Mouse (Mus musculus) gastrocnemius, adult 8-10 months (tissue): ENCODE results near the gene Kras. TPM values are rescaled to one million over a fixed set of nuclear protein-coding genes. Genes with fewer than 3 reads are reported as not detected.

Experiments
- DNase-seq, 2 experiments: peaks; one replicate each; pipeline ENCODE4 v3.0.0; 2022; ENCODE audit warnings: low spot score in 2 of 2
- total RNA-seq, 4 experiments: library from RNA; stranded (reverse); gene quantifications; 2 replicates each; pipeline ENCODE4 v1.2.4; 2022

The Kras gene
- total RNA-seq, 4 experiments from 2014 or later, result 11.7 to 23.7 (median 13.9) TPM

DNA sequence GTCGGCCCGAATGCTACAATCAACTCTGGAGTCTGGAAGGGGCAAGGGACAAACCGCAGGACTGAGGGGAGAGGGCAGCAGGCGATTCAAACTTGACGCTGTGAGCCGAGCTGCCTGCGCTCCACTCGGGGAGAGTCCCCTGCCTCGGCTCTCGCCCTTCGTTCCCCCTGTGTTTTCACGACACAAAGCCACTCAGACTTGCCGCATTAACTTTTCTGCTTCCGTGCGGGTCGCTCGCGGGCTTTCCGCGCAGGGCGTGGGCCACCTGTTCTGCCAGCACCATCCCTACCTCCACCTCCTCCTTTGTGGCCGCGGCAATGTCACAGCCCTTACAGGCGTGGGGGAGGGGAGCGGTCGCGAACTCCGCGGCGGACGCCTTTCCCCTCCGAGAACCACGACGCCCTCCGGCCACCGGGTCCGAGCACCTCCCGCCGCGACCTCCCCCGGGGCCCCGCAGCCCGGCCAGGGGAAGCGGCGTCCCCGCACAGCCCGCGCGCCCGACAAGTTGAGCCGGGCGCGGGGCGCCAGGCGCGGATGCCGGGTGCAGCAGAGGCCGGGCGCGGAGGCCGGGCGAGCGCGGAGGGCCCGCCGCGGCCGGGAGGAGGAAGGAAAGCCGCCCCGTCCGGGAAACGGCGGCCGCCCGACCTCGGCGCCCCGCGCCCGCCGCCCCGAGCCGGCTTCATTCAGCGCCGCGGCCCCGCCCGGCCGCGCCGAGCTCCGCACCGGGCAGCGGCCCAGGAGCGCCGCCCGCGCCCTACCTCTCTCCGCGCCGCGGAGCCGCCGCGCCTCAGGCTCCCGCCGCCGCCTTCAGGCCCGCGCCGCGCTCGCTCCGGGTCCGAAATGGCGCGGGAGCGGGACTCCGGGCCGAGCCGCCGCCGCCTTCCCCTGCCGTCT, 501 bp downstream of the Kras start:
- peak in 1 of 2 experiments; percentile 15 for DNase-seq

GRCm38 (mm10) chr6:145247886-145248285, 2.2 kb downstream of the Kras start:
- DNase-seq, result no peak

DNA sequence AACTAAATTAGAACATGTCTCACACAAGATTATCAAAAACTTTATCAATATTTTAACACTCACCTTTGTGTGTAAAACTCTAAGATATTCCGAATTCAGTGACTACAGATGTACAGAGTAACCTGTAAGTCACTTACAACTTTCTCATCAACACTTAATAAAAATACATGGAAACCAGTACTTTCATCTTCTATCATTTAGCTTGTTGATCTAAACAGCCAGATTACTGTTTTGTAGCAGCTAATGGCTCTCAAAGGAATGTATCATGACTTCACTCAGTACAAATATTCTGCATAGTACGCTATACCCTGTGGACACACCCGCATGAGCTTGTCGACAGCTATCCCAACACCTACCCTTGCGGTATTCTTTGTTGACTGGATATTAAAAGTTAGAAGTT, 3.2 kb downstream of the Kras start:
- DNase-seq, result no peak

- no peak for DNase-seq
These were observed 7.5 kb downstream of the Kras start for GRCm38 (mm10) chr6:145242521-145242920.

DNA sequence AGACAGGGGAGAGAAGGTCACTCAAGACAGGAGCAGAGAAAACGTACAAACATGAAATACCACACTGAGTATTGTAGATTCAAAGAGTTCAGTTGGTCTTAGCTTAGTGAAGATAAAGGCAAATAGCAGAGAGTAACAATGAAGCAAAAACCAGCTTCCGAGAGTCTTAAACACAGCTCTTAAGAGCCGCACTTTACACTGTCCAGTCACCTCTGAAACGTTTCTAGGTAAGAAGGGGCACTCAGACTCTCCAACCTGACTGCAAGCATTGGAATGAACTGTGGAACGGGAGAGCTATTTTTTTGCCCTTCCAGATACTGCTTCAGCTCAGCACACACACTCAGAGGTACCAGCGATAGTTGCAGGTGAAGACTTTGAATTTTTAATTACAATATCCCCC, 9.8 kb downstream of the Kras start:
- no peak for DNase-seq

DNA sequence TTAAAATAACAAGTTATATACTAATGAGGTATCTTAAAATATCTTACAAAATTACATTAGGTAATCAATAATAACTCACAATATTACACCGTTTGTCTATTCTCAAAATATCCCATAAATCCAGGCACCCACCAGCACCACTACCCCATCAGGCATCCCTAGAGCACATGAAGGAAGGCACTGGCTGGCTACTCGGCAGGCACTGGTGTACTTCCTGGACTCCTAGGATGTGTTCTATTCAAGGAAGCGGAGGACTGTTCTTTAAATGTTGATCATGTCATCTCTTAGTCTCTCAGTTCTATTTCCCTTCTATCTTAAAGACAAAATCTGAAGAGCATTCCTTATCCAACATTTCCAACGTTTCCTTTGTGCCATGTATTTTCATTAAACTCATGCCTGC, 12.9 kb downstream of the Kras start:
- DNase-seq, result no peak

DNA sequence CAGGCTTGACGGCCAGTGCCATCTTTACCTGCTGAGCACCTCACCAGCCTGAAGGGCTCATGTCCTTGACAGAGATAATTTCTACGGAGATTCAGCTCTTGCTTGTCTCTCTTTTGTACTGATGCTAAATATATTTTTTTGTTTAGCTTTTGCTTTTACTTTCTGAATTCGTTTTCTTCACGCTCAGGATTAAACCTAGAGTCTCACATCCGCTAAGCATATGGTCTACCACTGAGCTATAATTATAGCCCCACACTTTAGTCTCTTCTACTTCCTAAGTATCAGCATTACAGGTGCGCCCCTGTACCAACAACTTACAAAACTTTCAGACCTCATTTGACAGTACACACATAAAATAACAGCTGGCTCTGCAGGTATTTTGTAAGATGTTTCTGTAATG, 14.7 kb downstream of the Kras start:
- no peak for DNase-seq

GRCm38 (mm10) chr6:145234391-145234790, 15.6 kb downstream of the Kras start:
- no peak for DNase-seq

GRCm38 (mm10) chr6:145226296-145226695, 23.7 kb downstream of the Kras start:
- DNase-seq, result no peak

DNA sequence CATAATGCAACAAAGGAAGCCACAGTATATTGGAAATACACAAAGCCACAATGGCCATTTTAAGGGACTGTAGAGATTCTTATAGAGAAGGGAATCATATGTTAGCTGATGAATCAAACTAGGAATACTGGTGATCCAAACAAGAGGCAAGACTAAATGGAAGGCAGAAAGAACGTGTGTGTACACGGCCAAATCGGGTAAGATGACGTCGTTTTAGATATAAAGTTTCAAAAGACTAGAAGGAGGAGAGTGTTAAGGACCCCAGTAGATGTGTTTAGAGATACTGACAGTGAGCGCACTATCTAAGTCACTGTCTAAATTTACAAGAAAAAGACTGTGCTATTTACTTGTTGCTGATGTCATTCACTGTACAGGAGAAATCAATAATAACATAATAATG, 25.8 kb downstream of the Kras start:
- DNase-seq, result no peak

DNA sequence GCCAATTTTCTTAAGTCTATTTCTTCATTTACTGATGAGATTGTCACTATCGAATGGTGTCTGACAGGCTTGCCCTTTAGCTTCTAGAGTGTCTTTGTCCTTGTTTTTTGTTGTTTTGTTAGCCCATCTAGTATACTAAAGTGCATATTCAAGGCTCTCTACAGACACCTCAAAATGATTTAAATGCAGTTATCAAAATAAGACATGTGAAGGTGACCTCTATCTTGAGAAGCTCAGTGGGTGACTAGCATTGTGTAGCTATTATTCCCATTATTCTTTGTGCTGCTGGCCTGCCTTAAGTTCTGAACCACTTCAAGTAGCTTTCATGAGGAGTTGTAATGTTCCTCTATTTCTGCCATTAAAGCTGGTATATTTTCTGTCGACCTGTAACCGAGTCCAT, 34.2 kb downstream of the Kras start:
- DNase-seq, result no peak

- DNase-seq, result no peak
These were observed 36.1 kb downstream of the Kras start for GRCm38 (mm10) chr6:145213916-145214315.

GRCm38 (mm10) chr6:145211376-145212305, 38.4 kb downstream of the Kras start:
- DNase-seq, result no peak

- DNase-seq, result peak; percentile 98 to 99
These were observed 39.2 kb downstream of the Kras start, which contains the start of the genes Casc1 and Etfrf1 for GRCm38 (mm10) chr6:145210816-145211338. Gene Casc1, minus strand, starts transcription at chr6:145211005. Gene Etfrf1, plus strand, starts transcription at chr6:145211134.

GRCm38 (mm10) chr6:145210056-145210680, 39.9 kb downstream of the Kras start:
- DNase-seq, result no peak

DNA sequence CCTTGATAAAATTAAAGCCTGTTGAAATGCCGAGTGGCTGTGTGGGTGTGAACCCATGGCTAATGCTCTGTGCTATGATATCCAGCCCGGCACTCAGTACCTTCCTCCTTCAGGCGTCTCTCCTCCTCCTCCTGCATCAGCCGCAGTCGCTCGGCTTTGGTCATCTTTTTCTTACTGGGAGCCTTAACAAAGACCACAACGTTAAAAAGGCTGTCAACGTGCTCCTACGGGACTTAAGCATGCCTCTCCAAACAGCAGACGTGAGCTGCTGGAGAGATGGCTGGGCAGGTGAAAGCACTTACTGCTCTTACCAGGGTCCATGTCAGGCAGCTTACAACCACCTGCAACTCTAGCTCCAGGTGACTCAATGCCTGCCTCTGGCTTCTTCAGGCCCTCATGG, 44.9 kb downstream of the Kras start:
- DNase-seq, result no peak

DNA sequence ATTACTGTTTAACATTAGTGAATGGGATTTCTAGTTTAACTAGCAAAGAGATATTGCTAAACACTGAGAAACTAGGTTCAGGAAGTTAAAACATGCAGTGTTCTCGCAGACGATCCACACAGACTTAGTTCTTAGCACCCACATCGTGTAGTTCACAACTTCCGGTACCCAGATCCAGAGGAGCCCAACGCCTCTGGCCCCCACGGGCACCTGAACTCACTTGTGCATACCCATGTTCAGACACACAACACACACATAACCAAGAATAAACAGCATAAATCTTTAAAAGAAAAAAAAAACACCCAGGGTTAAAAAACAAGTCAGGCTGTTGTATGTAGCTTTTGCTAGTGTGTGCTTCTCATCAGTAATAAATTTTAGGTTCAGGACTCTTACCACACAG, 45.6 kb downstream of the Kras start:
- no peak for DNase-seq

GRCm38 (mm10) chr6:145202432-145203125, 47.5 kb downstream of the Kras start:
- no peak for DNase-seq

DNA sequence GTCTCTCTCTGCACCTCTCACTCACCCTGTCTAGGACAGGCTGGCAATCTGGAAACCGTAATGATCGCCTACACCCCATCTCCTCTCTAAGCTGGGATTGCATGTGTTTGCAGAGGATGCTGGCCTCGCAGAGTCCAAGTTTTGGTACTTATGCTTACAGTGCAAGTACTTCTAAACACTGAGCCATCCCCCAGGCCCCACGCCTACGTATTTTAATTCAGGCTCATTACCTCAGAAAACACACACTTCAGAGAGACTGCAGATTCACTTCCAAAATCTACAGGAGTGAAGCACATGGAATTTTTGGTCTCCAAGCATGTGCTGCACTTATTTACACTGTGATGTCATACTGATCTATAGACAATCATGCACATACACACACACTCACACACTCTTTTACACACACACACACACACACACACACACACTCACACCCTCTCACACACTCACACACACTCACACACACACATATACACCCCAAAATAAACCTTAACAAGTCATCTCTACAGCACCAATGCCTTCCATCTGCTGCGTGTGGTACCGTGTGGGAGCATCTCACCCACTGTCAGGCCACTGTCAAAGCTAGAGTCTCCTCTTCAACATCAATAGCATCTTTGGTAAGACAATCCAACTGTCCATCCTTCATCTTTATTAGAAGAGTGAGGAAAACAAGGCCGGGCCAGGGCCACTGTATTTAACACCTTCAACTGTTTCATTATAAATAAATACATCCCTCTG, 51.9 kb downstream of the Kras start:
- no peak for DNase-seq

DNA sequence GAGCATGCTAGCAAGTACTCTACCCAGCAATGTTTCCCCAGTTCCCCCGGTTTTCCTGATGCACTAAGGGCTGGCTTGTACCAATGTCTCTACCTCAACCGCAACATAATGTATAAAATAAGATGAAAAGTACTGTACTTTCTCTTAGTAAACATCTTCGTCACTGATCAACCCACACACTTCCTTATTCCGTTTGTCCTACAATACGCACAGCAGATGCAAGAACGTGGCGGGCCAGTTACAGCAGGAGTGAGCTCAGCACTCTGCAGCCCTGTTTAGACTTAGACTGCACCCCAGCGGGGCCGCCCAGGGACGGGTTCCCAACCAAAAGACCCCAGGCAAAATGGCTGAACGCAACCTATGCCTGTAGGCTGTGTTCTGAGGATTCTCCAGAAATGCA, 56.6 kb downstream of the Kras start:
- DNase-seq, result no peak
